Mouse (Mus musculus): Measurements from ENCODE around the gene Hist1h3c.
"Not testable (repeated sequence)": the region's sequence is repeated elsewhere in the genome, so short reads cannot be mapped to it uniquely, and the experiment has no call there.

Hist1h3c gene

DNA sequence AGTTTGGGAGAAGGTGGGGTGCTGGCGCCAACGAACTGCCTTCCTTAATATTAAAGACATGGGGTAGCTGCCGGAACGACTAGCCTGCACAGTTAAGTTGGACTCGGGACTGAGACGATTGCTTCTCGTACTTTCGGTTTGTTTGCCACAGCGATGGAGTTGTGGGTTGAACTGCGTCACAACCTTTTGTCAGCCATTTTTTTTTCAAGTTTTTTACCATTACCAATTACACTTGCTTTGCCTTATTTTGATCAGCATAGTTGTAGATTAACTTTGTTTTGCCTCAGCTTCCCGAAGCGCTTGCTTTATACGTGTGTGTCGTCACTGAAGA, 5.5 kb downstream of the Hist1h3c start:
- no peak for DNase-seq (ENCODE audit: low read depth, low spot score)

DNA sequence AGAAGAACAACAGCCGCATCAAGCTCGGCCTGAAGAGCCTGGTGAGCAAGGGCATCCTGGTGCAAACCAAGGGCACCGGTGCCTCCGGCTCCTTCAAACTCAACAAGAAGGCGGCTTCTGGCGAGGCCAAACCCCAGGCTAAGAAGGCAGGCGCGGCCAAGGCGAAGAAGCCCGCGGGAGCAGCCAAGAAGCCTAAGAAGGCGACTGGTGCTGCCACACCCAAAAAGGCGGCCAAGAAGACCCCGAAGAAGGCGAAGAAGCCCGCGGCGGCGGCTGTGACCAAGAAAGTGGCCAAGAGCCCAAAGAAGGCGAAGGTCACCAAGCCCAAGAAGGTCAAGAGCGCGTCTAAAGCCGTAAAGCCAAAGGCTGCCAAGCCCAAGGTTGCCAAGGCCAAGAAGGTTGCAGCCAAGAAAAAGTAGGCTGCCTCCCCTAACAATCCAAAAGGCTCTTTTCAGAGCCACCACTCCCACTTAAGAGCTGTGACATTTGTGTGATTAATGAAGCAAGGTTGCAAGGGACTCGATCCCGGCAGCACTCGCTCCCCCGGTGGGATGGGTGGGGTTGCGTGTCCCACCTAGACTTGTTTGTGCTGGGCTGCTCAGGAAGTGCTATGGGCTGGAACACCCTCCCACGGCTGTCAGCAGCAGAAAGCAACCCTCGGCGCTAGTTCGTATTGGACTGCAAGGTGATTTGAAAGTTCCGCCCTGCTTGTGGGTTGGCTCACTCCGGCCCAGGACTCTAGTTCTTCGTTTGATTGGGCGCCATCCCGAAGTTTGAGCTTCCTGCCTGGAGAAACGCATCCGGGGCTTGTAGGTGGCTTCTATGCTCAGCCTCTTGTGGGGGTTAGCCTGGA, 6.1 kb downstream of the Hist1h3c start:
- DNase-seq (ENCODE audit: low read depth, low spot score) = peak; percentile 99

GRCm38 (mm10) chr13:23738677-23739068, 6.7 kb downstream of the Hist1h3c start, which contains the start of gene Hist1h1c:
Gene Hist1h1c, plus strand, starts transcription at chr13:23738808.
- peak; percentile 94 for DNase-seq (ENCODE audit: low read depth, low spot score)

GRCm38 (mm10) chr13:23738041-23738440, 7.4 kb downstream of the Hist1h3c start:
- peak; percentile 38 for DNase-seq (ENCODE audit: low read depth, low spot score)

GRCm38 (mm10) chr13:23737091-23737490, 8.3 kb downstream of the Hist1h3c start:
- DNase-seq (ENCODE audit: low read depth, low spot score) = no peak

DNA sequence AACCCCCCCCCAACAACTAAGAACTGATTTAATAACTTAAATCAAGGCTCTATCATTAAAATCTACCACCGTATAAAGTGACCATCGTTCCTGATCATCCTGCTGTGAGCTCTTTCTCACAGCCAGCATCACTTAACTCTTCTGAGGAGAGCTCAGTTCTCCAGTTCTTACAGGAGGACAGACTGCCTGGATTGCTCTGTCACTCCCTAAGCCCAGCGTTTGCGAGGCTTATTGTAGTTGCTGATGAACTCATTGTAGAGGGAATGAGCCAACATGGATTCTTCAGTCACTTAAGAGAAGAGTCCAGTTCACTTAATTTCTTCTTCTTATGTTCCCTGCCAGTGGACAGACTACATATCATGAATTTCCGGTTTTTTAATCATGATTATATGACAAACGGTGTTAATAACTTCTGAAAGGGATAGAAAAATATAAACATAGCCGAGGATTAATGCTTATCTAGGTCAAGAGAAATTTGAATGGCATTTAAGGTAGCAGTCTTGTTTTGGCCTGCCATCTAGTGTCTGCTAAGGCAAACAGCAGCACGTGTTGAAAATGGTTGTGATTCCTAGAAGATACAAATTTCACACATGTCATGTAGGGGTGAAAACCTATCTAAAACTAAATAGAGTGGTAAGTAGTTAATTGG, 13.1 kb downstream of the Hist1h3c start:
- DNase-seq (ENCODE audit: low read depth, low spot score) = peak; percentile 51

DNA sequence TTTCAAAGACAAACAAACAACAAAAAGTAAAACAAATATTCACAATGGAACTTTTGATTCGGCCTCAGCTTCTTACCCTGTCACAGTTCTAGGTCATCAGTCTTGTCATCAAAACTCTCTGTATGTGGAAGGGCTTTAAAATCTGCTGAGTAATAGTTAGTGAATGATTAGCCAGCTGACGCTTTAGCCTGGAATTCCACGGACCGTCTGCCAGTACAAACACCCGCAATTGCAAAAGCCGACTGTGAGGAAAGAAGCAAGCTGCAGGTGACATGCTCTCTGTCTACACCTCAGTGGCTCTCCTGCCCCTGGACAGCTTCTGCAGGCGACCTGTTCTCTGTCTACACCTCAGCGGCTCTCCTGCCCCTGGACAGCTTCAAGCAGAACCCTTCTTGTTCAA, 14.9 kb downstream of the Hist1h3c start:
- DNase-seq (ENCODE audit: low read depth, low spot score) = no peak

GRCm38 (mm10) chr13:23729706-23730105, 15.7 kb downstream of the Hist1h3c start:
- no peak for DNase-seq (ENCODE audit: low read depth, low spot score)

DNA sequence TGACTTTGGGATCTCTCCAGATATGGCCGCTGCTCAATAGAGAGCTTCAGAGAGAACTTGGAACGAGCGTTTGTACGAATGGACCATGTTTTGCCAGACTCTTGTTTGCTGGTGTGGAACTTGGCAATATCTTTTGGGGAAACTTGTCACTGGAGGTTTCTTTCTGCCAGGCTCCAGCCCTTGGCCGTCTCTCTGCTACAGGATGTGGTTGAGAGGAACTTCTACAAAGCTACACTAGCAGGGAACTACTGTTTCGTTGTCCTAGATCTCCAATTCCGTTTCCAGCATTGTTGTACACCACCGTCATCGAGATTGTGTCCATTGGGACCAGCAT, 16.2 kb downstream of the Hist1h3c start:
- DNase-seq (ENCODE audit: low read depth, low spot score) = no peak

DNA sequence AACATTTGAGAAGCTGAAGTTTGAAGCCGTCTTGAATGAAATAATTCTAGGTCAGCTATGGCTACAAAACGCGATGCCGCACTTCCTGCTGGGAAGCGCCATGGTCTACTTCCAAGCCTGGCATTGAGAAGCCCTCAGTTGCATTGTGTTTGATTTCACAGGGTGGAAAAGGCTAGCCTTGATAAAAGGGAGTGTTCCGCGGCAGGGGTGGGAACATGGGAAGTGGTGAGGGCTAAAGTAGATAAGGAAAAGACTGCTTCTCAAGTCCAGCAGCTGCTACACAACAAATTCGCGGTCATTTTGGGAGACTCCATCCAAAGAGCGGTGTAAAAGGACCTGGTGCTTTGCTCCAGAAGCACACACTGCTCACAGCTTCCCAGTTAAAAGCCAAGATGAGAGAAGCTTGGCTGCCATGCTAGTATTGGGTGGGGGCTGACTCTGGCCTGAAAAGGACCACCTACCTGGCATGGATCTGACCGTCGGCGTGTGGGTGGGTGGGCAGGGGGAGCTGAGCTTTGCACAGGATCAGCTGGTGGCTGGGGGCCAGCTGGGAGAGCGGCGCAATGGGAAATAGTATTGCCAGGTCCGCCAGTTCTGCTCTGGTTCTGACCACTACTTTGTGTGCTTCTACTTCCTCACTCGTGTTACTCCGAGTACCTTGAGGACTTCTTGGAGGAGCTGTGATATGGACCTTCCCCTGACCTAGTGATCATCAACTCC, 16.8 kb downstream of the Hist1h3c start:
- no peak for DNase-seq (ENCODE audit: low read depth, low spot score)

DNA sequence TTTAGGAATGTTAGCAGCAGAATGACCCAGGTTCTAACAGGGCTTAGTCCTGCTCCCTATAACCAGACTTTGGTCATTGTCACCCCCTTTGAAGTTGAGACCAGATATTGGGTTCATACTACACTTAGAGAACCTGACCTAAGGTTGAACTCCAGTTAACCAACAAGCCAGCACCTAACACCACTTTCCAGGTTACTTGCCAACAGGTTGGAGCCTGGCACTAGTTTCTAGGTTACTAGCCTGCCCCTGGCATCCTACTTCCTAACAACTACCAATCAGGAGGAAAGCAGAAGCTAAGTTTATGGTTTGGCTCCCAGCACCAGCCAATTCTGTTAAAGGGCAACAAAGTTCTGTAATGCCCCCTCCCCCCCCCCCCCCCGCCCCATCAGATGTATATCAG, 20.2 kb downstream of the Hist1h3c start:
- DNase-seq (ENCODE audit: low read depth, low spot score) = no peak

DNA sequence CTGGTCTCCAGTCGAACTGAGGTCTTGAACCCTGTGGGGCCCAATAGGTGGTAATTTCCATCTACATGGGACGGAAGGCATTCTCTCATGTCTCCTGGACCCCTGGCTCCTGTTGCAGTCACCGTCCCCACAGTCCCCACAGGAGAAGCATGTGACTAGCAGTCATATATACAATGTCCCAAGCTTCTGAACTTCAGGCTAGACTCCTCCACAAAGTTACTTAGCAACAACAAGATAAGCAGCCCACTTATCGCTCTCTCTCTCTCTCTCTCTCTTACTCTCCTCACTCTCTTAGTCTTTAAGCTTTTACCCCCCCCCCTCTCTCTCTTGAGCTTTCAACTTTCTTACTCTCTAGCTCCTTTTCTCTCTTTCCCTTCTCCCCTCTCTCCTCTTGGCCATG, 21.2 kb downstream of the Hist1h3c start:
- DNase-seq (ENCODE audit: low read depth, low spot score) = no peak

- DNase-seq (ENCODE audit: low read depth, low spot score) = not testable (repeated sequence)
Measured at GRCm38 (mm10) chr13:23717593-23718245, 27.7 kb downstream of the Hist1h3c start.

GRCm38 (mm10) chr13:23717176-23717575, 28.2 kb downstream of the Hist1h3c start:
- no peak for DNase-seq (ENCODE audit: low read depth, low spot score)

DNA sequence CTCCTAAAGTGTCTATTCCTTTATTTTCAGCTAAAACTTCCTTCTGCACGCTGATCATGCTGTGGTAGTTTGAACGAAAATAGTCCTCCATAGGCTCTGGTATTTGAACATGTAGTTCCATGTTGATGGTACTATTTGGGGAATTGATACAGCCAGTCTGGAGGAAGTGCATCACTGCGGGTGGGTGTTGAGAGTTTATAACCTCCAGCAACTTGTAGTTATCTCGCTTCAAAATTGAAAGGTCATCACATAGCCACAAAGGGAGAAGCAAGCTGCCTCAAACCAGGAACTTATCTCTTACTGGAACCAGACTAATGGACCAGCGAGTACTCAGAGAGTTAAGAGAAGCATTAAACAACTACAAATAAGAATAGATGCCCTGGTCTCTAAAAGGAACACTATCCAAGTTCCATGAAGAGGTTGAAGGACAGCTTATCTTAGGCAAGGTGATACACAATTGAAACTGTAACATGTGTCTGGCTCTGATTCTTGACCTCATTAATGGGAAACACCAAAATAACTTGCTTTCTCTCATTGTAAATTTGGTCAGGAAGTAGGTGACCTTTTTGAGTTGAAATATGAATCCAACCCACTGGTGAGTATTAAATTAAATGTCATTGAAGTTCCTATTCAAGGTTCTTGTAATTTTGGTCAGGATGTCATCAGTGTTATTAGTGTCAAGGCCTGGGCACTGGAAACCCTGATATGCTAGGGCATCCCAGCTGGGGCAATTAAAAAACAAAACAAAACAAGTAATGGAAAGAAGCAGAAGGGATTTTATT, 28.9 kb downstream of the Hist1h3c start:
- DNase-seq (ENCODE audit: low read depth, low spot score) = no peak

DNA sequence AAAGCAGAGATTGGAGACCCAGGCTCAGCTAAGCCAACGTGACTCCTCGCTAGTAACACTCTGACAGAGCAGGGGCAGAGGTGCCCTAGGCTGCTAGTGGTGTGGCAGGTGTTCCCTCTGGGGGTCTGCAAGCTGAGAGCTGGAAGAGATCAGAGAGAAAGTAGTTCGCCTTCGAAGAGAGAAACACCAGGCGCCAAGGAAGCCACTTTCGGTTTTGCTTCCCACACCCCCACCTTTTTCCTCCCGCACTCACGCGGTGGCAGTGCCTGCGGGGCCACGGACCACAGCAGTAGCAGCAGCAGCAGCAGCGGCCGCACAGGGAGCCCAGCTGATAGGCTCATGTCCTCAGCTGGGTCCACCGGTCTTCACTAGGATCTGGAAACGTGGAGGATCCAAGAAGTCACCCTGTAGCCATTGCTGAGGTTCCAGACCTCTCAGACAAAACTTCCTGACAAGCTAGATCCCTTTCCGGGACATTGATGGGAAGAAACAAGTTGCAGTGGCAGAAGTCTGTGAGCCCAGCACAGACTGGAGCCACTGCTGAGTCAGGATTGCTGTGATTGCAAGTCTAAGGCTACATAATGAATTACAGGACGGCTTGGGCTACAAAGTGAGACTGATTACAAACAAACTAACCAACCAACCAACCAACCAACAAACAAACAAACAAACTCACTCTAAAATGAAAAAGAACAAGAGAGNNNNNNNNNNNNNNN, 34.9 kb downstream of the Hist1h3c start, which contains the start of gene Hfe:
Gene Hfe, minus strand, starts transcription at position 481 of the 716 bp plus-strand sequence.
- DNase-seq (ENCODE audit: low read depth, low spot score) = peak; percentile 43

- DNase-seq (ENCODE audit: low read depth, low spot score) = no peak
Measured at GRCm38 (mm10) chr13:23709714-23710373, 35.6 kb downstream of the Hist1h3c start.

DNA sequence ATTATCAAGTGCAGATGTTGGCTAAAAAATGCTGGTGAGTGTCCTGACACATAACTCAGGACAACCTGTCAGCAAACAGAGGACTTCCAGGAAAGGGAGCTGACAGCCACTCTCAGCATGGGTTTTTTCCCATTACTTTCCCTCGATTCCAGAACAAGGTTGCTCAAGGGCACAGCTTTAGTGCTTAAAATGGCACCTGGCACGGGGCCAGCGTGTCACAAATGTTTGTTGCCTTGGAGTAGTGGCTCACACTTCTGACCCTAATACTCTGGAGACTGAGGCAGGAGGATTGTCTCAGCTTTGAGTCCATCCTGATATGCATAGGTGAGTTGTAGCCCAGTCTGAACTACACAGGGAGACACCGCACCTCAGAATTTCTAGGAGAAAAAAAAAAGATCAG, 36.7 kb downstream of the Hist1h3c start:
- DNase-seq (ENCODE audit: low read depth, low spot score) = no peak

DNA sequence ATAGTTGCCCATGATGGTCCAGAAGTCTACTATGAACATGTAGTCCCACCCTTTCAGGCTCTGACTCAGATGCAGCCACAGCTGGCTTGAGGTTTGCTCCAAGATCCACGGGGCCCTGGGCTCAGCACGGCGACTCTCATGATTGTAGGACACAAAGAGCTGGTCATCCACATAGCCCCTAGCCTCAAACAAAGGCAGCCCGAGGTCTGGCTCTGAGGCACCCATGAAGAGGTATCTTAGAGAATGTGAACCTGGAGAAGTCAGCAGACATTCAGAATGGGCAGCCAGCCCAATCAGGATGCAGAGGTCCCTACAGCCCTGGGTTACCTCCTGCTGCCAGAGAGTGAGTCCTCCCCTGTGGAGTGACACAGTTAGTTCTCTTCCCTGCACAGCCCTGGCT, 37.4 kb downstream of the Hist1h3c start:
- no peak for DNase-seq (ENCODE audit: low read depth, low spot score)

GRCm38 (mm10) chr13:23706771-23707170, 38.6 kb downstream of the Hist1h3c start:
- no peak for DNase-seq (ENCODE audit: low read depth, low spot score)
